Mouse (Mus musculus) layer of hippocampus, postnatal 36 days (tissue): Measurements from ENCODE around the gene Zfp174. TPM values are rescaled to one million over a fixed set of nuclear protein-coding genes. Genes with fewer than 3 reads are reported as not detected.
A peak's percentile ranks its signal among the peaks of the same experiment; 100 is the strongest.
"Not testable (repeated sequence)": the region's sequence is repeated elsewhere in the genome, so short reads cannot be mapped to it uniquely, and the experiment has no call there.

Experiments used
- DNase-seq, 2 experiments: peaks; one replicate each; pipeline ENCODE4 v3.0.0; 2022
- total RNA-seq, 2 experiments: library from RNA; stranded (reverse); gene quantifications; 2 replicates each; pipeline ENCODE4 v1.2.3; 2021

Zfp174 gene
- total RNA-seq, result 1 to 10 TPM; 4.4 to 5.0 TPM

GRCm38 (mm10) chr16:3846711-3847518, at the start of gene Zfp174:
Zfp174 (plus strand) TSS chr16:3847268.
- peak; percentile 93 to 94 for DNase-seq

- DNase-seq, result no peak
Measured at GRCm38 (mm10) chr16:3808176-3808575, 38.9 kb upstream of the Zfp174 start.

GRCm38 (mm10) chr16:3814667-3815066, 32.4 kb upstream of the Zfp174 start:
- not testable (repeated sequence) for DNase-seq

GRCm38 (mm10) chr16:3820202-3820601, 26.9 kb upstream of the Zfp174 start:
- DNase-seq, result no peak

- no peak for DNase-seq
Measured at GRCm38 (mm10) chr16:3828021-3828420, 19.0 kb upstream of the Zfp174 start.

- DNase-seq, result no peak
Measured at GRCm38 (mm10) chr16:3829727-3830126, 17.3 kb upstream of the Zfp174 start.

GRCm38 (mm10) chr16:3830588-3831109, 16.4 kb upstream of the Zfp174 start, which contains the start of gene Olfr15:
Olfr15 (plus strand) TSS chr16:3830878.
- no peak for DNase-seq

GRCm38 (mm10) chr16:3835461-3835860, 11.6 kb upstream of the Zfp174 start:
- DNase-seq, result no peak

- peak in 1 of 2 experiments; percentile 21 for DNase-seq
Measured at GRCm38 (mm10) chr16:3839157-3839885, 7.7 kb upstream of the Zfp174 start.

GRCm38 (mm10) chr16:3842989-3843388, 4.1 kb upstream of the Zfp174 start:
- DNase-seq, result no peak

GRCm38 (mm10) chr16:3843796-3844195, 3.3 kb upstream of the Zfp174 start:
- no peak for DNase-seq

- DNase-seq, result no peak
Measured at GRCm38 (mm10) chr16:3847871-3848270, 803 bp downstream of the Zfp174 start.

GRCm38 (mm10) chr16:3848416-3848815, 1.3 kb downstream of the Zfp174 start:
- no peak for DNase-seq

- not testable (repeated sequence) for DNase-seq
Measured at GRCm38 (mm10) chr16:3851301-3851700, 4.2 kb downstream of the Zfp174 start.

GRCm38 (mm10) chr16:3852586-3852985, 5.5 kb downstream of the Zfp174 start:
- peak in 1 of 2 experiments; percentile 24 for DNase-seq

GRCm38 (mm10) chr16:3854437-3855182, 7.5 kb downstream of the Zfp174 start:
- DNase-seq, result no peak

GRCm38 (mm10) chr16:3855776-3856175, 8.7 kb downstream of the Zfp174 start:
- DNase-seq, result no peak

GRCm38 (mm10) chr16:3859254-3859653, 12.2 kb downstream of the Zfp174 start:
- DNase-seq, result no peak

- no peak for DNase-seq
Measured at GRCm38 (mm10) chr16:3871815-3872214, 24.7 kb downstream of the Zfp174 start.

GRCm38 (mm10) chr16:3872216-3873047, 25.4 kb downstream of the Zfp174 start, which contains the start of gene Naa60:
Naa60 (plus strand) TSS chr16:3872375.
- peak; percentile 85 to 87 for DNase-seq

- DNase-seq, result no peak
Measured at GRCm38 (mm10) chr16:3876346-3876745, 29.3 kb downstream of the Zfp174 start.
